Mouse (Mus musculus) spleen, adult 18-20 months (tissue): ENCODE measurements around the gene Igfbp7.

ENCODE experiments used
- DNase-seq, 2 experiments: peaks; one replicate each; pipeline ENCODE4 v3.0.0; 2022; ENCODE audit warnings: mixed read lengths in 2 of 2

Igfbp7 gene

DNA sequence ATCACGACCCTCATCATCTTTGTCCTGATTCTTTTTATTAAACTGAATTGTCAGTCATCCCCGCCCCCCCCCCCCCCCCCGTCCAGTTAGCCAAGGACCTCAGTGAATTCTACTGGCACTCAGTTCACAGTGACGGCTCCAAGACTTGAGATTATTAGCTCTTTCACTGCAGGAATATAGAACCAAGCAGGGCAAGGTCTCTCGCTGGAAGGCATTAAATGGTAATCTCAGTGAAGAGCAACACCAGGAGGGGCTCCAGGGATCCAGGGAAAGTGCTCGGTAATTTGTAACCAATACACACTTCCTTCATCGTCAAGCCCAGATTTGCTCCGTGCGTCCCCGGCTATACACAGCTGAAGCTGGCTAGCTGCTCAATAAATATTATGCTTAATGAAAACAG lies 2.9 kb downstream of the Igfbp7 start:
- no peak for DNase-seq

DNA sequence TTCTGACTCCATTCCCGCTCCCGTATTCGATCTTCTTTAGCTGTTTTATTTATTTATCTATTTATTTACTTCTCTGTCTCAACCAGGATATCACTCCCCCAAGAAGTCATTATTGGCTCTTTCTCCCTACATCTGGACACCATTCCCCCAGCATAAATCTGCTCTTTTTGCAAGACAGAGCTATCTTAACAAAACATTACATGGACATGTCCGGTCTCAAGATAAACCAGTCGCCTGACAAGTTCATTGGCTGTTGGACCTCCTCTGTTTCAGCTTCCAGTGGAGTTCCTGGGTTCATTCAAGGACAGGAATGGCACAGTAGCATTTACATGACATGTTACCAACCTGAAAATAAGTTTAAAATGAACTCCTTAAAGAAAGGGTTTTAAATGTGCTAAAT lies 4.9 kb downstream of the Igfbp7 start:
- no peak for DNase-seq

DNA sequence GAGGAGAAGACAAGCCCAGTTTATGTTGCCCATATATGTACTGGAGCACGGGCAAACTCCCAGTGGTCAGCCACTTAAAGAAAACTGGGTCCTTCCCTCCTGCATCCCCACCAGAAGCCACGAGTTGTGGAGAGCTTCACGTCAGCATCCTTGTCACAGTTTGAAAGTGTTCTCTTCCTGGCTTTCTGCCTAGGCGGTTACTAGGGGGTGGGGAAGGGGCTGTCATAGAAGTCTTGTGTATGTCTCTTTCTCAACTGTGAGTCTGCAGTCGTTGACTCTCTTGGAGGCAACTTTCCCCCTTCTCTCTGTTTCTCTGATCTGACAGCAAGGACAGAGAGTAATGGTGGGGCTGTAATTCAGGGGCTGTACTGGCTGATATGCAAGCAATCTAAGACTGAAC lies 5.7 kb downstream of the Igfbp7 start:
- no peak for DNase-seq

DNA sequence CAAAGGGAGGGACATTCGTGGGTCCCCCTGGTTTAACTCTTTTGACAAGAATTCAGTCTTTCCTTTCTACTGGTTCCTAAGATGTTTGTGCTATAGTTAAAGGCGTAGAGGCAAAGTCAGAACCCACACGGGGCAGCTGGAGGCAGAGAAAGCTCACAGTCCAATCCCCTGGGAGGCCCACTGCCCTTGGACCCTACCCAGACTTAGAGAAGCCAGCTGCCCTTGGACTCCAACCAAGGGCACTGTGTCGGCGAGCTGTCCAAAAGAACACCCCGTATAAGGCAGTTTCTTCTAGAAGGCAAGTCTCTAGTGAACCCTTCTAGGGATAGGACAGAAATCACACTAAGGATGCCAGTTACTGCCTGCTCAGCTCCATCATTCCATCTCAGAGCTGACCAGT lies 7.0 kb downstream of the Igfbp7 start:
- no peak for DNase-seq

DNA sequence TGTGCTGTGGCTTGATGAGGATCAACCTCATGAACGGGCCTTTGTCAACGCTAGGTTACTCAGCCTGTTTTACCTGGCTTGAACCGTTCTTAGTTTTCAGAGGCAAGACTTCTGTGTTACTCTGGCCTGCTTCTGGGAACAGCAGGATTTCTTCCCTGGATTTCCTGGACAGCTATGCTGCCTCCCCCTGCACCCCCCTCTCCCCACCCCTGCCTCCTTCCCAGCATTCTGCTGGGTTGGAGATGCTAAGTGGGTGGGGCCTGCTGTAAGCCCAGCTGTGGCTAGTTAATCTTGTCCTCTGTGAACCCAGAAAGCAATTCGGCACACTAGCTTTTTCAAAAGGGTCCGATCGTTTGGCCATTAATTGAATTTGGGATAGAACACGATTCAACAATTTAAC lies 7.7 kb downstream of the Igfbp7 start:
- DNase-seq = no peak

DNA sequence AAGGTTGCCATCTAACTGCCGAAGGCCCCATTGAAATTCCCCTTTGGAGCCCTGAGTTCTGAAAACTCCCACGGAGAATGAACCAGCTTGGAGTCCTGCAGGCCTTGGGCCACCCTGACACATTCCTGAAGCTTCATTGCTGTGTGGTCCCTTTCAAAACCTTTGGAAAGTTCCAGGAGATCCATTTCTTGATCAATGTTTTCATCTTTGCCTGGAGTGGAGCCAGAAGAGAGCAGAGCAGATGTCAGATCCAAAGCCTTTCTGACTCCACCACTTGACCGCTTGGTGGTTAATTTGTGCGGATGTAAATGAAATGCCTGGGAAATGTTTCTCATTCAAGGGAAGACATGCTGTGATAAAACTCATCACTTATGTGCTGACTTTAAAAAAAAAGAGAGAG lies 8.8 kb downstream of the Igfbp7 start:
- no peak for DNase-seq

DNA sequence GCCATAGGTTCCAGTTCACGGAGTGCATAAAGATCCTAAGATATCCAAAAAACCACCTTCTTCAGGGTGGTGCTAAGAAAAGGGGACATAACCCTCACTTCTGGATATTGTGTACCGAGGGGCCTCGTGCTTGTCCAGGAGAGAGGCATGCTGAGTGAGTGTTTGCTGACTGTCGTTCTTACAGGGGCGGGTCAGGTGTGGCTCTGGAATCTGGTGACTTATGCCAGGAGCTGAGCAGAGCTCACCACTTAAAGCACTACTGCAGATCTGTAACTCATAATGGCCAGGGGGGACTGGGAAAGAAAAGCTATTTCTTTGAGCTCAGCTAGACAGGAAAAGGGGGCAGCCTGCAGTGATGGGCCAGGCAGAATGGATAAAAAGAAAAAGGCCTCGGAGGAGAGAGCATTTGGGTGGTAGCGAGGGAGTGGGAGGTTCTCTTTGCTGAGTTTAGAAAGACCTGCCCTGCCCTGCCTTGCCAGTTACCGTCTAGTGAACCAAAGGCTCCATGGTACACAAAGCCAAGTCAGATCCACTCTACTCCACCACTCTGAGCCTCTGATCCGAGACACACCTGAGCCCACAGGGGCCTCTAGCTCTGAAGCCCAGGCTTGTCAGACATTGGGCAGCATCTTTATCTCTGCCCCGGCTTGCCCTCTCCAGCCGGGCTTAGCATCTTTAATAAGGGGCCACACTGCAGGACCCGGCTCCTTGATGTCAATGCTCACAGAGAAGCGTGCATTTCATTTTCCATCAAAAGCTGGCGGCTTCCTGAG lies 9.4 kb downstream of the Igfbp7 start:
- DNase-seq = no peak

DNA sequence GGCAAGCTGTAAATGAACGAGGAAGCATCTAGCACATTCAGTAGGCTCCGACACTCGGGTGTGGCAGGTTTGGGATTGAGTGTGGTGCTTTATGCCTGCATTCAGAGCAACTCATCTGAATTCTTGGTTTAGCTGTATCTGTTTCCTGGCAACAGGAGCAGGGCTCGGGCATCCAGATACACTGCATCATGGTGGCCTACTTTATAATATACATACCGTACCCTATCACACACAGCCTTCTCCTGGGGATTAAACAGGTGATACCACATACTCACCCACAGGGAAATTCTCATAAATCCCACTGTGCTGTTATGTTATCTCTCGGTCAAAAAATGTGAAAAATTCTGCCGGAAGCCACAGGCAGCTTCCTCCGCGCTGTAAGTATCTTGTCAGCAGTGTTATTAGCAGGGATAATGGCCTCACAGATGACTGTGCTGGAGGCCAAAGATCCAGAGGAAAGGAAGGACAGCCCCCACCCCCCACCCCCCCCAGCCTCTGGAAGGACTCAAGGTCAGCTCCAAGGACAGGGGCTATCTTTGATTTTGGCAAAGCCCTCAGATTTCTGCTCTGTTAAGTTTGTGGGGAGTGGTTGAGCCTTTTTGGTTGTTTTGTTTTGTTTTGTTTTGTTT lies 13.7 kb downstream of the Igfbp7 start:
- no peak for DNase-seq

DNA sequence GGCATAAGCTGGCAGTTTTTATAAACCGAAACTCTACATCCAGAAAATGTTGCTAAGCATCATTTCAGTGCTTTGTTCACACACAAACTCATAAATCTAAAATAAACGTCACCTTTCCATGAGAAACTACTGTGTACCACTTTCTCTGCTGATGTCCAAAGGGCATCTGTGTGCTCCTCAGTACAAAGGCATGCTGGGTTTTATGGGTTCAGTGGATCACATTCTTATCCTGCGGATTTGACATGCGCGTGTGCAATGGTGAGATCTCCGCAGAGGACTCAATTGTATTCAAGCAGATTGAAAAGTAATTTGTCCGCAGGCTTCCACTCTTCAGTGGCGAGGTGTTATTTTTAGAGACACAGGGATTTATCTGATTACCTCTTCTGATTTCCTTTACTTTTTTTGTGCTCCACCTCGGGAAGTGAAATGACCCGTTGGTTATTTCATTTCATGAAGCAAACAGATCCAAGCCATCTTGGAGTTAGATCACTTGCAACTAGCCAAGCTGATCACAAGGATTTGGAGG lies 14.7 kb downstream of the Igfbp7 start:
- DNase-seq = no peak

DNA sequence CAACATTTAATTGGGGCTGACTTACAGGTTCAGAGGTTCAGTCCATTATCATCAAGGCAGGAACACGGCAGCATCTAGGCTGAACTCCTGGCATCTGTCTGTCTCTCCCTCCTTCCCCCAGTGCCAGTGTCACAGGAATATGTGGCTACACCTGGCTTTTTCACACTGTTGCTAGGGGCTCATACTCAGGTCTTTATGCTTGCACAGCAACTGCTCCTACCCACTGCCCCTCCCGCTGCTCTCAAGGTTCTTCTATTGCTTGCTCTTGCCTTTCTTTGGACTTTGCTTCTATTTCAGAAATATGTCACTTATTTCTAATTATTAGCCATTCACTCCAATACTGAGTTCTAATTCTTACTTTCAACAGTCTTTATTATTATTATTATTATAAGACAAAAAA lies 17.6 kb downstream of the Igfbp7 start:
- no peak for DNase-seq

DNA sequence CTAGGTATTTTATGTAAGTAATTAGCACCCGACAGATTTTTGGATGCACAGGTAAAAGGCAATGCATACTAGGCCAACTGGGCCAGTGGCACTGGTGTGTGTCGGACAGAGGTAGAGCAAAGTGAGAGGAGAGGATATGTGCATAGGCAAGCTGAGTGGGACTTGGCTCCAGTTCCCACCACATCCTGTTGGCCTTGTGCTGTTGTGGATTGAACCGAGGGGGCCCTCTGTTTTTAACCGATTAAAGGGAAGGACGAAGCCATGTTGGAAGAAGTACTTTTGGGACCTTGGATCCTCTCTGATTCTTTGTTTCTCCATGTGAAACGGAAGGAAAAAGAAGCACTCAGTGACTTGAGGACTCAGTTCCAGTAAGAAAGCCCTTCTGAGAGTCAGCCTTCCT lies 19.5 kb downstream of the Igfbp7 start:
- no peak for DNase-seq

DNA sequence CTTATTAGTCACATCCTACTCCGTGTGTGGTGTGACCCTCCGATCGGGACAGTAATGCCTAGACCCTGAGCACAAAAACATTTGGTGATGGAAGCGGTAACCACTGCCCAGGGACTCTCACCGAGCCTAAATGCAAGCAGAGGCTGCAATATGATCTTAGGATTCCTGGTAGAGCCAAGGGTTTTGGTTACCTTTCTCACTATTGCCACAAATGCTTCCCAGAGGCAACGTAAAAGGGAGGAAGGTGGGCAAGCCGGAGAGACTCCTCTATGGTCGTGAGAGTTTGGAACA lies 20.5 kb downstream of the Igfbp7 start:
- DNase-seq = no peak

DNA sequence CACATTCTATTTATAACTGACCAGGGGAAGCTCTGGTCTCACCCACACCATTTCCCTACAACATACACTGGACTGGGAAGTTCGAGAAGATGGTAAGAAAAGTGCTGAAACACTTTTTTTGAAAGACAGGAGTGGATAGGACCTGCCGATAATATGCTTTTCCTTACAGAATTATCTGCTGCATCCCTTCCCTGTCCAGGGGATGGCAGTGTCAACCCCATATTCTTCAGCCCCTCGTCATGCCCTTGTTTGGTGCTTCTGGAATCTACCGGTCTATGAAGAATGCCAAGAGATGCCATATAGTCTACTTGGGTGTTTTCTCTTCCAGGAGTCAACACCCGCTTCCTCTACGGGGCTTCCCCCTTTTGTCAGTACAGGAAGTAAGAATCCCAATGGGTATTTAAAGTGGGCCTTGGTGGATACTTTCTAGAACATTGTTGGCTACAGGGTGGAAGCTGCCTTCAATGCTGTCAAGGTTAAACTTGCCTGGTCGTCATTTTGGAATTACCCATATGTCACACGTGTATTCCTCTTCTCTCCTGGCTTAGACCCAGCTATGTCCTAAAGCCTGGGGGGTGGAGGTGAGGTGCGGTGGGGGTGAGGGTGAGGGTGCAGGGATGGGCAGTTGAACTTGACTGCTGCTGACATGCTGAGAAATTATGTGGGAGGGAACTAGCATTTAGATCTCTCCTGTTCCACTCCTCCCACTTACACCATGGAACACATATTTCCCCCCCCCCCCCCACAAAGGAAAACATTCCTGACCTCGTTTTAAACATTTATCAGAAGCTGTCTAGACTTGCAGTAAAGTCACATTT lies 21.0 kb downstream of the Igfbp7 start:
- DNase-seq = no peak

DNA sequence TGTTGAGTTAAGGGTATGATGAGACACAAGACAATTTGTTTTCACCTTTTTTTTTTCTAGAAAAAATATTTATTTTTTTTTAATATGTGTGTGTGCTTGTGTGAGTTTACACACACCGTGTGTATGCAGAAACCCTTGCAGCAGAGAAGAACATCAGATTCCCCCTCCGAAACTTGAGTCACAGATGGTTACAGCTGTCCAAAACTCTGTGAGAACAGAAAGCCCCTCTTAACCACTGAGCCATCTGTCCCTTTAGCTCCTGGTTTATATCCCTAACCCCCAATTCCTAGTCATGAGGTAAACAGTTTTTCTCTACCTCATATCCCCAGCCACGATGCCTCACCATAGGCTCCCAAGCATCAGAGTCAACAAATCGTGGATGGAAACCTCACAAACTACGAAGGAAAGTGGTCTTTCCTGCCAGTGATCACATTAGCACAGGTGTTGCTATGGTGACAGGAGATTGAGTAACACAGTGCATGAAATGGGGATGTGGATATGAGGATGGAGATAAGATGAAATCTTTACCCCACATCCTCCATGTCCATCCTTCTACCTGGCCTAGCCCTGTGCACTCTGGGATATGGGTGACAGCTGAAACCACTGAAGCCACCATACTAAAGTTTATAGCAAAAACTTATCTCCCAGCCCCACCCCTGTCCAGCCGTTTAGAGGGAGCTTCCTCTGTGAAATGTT lies 21.8 kb downstream of the Igfbp7 start:
- DNase-seq = no peak

DNA sequence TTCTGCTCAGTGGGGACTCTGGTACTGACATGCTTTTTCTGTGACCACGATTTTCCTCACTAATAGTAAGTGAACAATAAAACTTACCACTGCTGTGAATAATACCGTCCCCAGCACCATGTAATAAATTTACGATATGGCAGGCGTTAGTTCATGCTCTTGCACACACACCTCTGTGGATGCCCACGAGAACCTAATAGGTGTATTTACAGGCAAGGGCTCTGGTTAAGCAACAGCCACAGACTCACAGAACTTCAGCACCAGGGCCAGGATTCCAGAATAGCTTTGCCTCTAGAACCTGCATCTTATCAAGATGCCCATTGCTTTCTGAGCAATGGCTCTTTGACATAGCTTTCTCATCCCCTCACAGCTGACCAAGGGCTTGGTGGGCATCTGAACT lies 22.6 kb downstream of the Igfbp7 start:
- DNase-seq = no peak

DNA sequence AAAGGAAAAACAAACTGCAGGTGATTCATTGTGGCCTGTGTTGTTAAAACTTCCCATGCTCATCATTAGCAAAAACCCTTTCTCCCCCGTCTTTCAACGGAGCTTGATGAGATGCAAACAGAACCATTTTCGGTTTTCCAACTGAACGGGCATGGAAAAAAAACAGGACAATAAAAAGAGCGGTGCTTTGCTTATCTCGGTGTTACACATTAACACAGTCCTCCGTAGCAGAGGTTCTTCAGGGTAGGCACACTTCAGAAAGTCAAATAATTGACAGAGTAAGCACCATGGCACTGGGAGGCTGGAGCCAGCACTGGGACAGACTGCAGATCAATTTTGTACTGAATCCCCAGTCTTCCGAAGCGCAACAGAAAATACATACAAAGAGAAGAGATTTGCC lies 23.1 kb downstream of the Igfbp7 start:
- no peak for DNase-seq

DNA sequence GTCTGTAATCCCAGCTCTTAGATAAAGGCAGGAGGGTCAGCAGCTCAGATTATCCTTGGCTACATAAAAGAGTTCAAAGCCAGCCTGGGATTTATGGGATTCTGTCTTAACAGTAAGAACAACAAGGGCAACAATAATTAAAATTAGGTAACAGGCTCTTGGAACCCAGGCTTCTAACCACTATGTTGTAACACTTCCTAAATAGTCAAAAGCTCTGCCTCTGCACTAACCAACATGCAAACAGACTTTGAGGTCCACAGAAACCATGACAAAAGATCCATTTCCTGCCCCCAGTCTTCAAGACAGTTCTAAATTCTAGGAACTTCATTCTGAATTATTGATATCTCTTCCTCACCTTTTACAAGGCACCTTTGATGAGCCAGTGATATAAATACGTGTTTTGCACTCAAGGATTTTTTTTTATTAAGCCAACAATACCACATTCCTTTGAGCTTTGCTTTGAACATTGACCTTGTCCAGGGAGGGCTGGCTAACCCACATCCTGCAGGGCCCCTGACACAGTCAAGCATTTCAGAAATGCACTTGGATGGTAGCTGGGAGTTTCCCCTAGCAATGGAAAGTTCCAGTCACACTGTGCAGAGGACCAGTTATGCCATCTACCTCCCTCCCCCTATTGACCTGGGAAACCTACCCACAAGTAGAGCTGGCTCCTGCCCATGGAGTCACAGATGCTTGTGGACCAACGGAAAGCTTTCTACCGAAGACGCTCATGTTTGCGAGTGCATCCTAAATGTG lies 23.9 kb downstream of the Igfbp7 start:
- no peak for DNase-seq

DNA sequence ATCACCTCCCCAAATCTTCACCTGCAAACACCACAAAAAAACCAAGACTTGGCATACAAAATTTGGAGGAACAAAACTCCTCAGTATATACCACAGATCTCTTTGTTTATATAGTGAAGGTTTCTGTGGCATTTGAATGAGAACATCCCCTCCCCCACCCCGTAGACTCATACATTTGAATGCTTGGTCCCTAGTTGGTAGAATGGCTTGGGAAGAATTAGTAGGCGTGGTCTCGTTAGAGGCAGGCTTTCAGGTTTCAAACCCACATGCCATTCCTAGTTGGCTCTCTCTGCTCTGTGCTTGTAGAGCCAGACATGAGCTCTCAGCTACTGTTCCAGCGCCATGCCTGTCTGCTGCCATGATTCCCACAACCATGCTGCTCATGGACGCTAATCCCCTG lies 26.2 kb downstream of the Igfbp7 start:
- DNase-seq = no peak

DNA sequence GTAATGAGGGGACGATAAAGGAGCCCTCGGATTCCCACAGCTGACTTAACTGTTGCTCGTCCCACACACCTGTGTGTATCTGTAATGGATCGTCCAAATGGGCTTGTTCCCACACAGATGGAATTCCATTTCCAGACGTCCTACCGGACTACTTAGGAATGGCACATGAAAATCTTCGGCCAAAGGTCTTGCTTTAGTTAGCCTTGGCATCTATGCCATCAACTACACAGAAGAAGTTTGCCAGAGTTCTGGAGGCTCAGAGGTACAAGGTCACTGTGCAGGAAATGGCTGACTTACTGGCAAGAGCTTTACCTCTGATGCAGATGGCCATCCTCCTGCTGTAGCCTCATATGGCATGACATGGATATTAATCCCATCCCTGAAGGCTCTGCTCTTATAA lies 26.6 kb downstream of the Igfbp7 start:
- no peak for DNase-seq

DNA sequence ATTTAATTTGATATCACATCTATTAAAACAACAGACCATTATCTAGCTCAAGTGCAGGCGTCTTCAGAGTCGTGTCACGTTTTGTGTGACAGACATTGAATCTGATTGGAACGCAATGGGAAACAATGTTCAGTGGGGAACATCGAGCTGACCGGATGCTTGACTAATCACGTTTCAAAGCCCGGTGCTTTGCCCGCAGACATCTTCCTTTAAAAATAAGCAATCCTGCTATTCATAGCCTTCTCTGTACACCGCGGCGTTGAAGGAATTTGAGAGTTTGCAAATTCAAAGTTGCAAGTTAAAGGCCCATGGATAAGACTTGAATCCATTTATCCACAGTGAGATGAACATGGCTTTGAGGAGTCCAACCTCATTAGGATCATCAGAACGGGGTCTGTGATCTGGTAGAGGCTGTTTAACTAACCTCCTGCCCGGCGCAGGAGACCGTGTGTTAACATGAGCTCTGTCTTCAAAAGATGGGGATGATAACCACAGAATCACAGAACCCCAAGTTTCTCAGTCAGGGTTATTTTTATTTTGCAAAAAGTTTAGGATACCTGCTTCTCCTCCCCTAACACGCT lies 27.4 kb downstream of the Igfbp7 start:
- no peak for DNase-seq

DNA sequence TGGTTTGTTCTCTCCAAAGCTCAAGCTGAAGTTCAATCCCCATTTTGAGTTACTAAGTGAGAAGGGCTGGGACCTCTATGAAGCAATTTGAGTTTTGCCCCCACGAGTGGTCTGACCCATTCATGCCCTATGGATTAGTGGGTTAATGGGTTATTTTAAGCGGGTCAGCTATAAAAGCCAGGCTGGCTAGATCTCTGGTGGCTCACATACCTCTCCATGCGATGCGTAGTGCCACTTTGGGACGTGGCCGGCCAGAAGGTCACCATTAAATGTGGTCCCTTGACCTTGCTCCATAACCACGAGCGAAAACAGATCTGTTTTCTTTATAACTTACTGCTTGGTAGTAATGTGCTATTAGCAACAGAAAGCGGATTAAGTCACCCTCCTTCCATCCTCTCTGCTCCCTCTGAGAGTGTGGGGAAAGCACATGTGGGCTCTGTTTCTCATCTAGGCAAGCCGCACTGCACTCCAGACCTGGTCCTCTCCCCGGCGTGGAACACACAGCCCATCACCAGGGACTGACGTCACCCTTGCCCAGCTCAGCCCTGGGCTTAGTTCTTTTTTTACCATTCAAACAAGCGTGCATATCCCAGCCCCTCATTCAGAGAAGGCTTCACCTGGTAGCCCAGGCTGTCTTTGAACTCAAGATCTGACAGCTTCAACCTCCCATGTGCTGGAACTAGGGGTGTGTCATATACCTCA lies 28.3 kb downstream of the Igfbp7 start:
- no peak for DNase-seq

DNA sequence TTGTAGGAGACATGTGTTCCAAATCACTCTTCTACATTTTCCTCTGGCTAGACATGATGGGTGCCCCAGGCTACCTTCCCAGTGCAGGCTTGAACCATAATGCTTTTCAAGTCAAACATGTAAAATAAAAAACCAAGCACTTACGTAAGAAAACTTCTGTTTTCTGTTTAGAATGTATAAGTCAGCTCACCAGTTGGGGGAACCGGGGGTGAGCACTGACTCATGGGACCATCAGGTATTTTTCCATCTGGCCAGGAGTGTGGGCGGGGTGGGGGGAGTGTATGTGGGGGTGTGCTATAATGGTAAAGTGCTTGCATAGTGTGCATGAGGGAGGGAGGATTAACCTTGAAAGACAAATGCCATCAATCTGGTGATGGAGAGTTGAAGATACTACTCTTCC lies 29.8 kb downstream of the Igfbp7 start:
- no peak for DNase-seq
